Mouse (Mus musculus) embryonic fibroblast, embryonic 13.5 days (primary cell): ENCODE results near the gene Rpl35a. TPM values are rescaled to one million over a fixed set of nuclear protein-coding genes. Genes with fewer than 3 reads are reported as not detected.

ENCODE experiments used
- H3K27ac ChIP-seq: 2 replicates; pipeline ENCODE4 v1.5.1; 2012; ENCODE audit warnings: low read length, control low read depth, inconsistent platforms; ENCODE audit not compliant: insufficient read depth
- H3K4me1 ChIP-seq: 2 replicates; pipeline ENCODE4 v1.6.1; 2011; ENCODE audit warnings: low read length; ENCODE audit not compliant: control insufficient read depth, insufficient read depth
- H3K4me3 ChIP-seq: 2 replicates; pipeline ENCODE4 v1.5.1; 2011; ENCODE audit warnings: mild to moderate bottlenecking, control low read depth, low read length; ENCODE audit not compliant: insufficient read depth
- CTCF ChIP-seq: IDR thresholded peaks from 2 replicates; pipeline ENCODE4 v1.5.1; 2011; ENCODE audit warnings: mild to moderate bottlenecking, control low read depth, low read length, moderate library complexity, borderline replicate concordance; ENCODE audit not compliant: insufficient read depth
- POLR2A ChIP-seq: IDR thresholded peaks from 2 replicates; pipeline ENCODE4 v1.6.1; 2011; ENCODE audit warnings: low read depth, mild to moderate bottlenecking, control low read depth, low read length, moderate library complexity
- polyA plus RNA-seq: library from polyadenylated mRNA; stranded (reverse); fragments of >200 nt; gene quantifications from 2 replicates; pipeline ENCODE4 v1.2.4, GENCODE M21; 2011; ENCODE audit warnings: low read depth; ENCODE audit not compliant: missing spikeins, insufficient read length

Gene Rpl35a
- polyA plus RNA-seq, 1 experiment: 1,034 TPM

GRCm38 (mm10) chr16:33021381-33021780, 34.9 kb upstream of the Rpl35a start:
- no peak overlapping the region for H3K27ac ChIP-seq
- no peaks in the 10 kb centered on the region for H3K4me1 ChIP-seq
- TF ChIP-seq CTCF (no peak), POLR2A (no peak)
- no peak overlapping the region for H3K4me3 ChIP-seq

GRCm38 (mm10) chr16:33023750-33024149, 32.5 kb upstream of the Rpl35a start:
- TF ChIP-seq POLR2A (no peak), CTCF (peak; percentile 95)
- no peaks in the 10 kb centered on the region for H3K4me1 ChIP-seq
- H3K27ac ChIP-seq: no peak overlapping the region
- H3K4me3 ChIP-seq: no peak overlapping the region

- TF ChIP-seq CTCF: no peak
- no peak for TF ChIP-seq POLR2A
- no peak overlapping the region for H3K27ac ChIP-seq
- no peak overlapping the region for H3K4me3 ChIP-seq
- no peaks in the 10 kb centered on the region for H3K4me1 ChIP-seq
Observed at GRCm38 (mm10) chr16:33024456-33025104, 31.7 kb upstream of the Rpl35a start.

- Histone ChIP-seq H3K4me3 (no peak overlapping the region), H3K4me1 (no peaks in the 10 kb centered on the region), H3K27ac (no peak overlapping the region)
- TF ChIP-seq POLR2A: no peak
- no peak for TF ChIP-seq CTCF
Observed at GRCm38 (mm10) chr16:33026357-33026756, 29.9 kb upstream of the Rpl35a start.

DNA sequence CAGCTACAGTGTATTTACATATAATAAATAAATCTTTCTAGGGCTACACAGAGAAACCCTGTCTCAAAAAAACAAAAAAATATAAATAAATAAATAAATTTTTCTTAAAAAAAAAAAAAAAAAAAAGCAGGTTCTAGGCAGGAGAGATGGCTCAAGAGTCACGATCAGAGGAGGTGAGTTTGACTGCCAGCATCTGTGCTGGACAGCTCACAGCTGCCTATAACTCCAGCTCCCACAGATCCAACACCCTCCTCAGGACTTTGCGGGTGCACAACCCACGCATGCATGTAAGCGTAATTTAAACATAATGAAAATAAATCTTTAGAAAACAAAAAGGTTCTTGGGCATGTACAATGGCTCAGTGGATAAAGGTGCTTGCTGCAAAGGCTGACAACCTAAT, 20.2 kb upstream of the Rpl35a start:
- H3K4me3 ChIP-seq: no peak overlapping the region
- H3K27ac ChIP-seq: no peak overlapping the region
- no peak for TF ChIP-seq CTCF
- TF ChIP-seq POLR2A: no peak
- H3K4me1 ChIP-seq: no peaks in the 10 kb centered on the region

DNA sequence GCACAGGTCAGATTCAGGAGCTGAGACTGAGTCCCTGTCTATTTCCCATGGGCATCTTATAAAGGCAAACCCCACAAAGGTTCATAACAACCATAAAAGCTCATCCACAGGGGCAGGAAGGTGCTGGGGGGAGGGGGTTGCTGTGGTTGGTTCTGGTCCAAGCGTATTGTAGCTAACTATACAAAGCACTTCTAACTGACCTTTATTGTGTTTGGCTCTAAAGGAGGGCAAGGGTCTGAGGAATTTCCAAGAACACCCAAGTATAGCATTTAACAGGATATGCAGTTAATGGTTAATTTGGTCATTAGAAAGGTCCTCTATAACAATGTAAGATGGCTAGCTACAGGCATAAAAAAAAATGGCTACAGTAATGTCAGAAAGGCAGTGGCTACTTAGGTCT, 13.6 kb upstream of the Rpl35a start:
- Histone ChIP-seq H3K4me3 (no peak overlapping the region), H3K27ac (no peak overlapping the region), H3K4me1 (no peaks in the 10 kb centered on the region)
- no peak for TF ChIP-seq CTCF
- TF ChIP-seq POLR2A: no peak

- TF ChIP-seq POLR2A: no peak
- no peak for TF ChIP-seq CTCF
- H3K27ac ChIP-seq: no peak overlapping the region
- H3K4me3 ChIP-seq: no peak overlapping the region
- no peaks in the 10 kb centered on the region for H3K4me1 ChIP-seq
Observed at GRCm38 (mm10) chr16:33043268-33043667, 13.0 kb upstream of the Rpl35a start.

- TF ChIP-seq CTCF (no peak), POLR2A (no peak)
Observed at GRCm38 (mm10) chr16:33048004-33048403, 8.2 kb upstream of the Rpl35a start.

GRCm38 (mm10) chr16:33048686-33049085, 7.6 kb upstream of the Rpl35a start:
- Histone ChIP-seq H3K4me1 (no peaks in the 10 kb centered on the region), H3K4me3 (no peak overlapping the region), H3K27ac (no peak overlapping the region)
- TF ChIP-seq CTCF (no peak), POLR2A (no peak)

More at GRCm38 (mm10) chr16:33048004-33048403, 8.2 kb upstream of the Rpl35a start:
- H3K4me3 ChIP-seq: no peak overlapping the region
- no peak overlapping the region for H3K27ac ChIP-seq
- no peaks in the 10 kb centered on the region for H3K4me1 ChIP-seq

DNA sequence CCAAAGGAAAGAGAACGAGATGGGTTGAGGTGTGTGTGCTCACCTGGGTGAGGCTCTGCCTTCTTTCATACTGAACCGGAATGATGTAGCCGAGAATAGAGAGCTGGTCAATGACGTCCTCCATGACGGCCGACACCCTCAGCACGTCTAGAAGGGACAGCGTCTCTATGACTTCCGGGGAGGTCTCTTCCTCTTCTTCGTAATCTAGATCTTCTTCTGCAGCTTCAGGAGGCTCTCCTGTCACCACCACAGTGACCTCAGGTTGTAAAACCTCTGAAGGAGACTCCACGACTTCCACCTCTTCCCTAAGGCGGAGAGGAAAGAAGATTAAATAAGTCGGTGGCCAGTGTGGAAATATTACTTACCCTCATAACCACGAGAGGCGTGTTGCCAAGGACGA, 6.4 kb upstream of the Rpl35a start:
- TF ChIP-seq POLR2A: no peak
- TF ChIP-seq CTCF: no peak
- no peak overlapping the region for H3K4me3 ChIP-seq

More for the DNA sequence above, 6.4 kb upstream of the Rpl35a start:
- no peaks in the 10 kb centered on the region for H3K4me1 ChIP-seq
- H3K27ac ChIP-seq: no peak overlapping the region
